Mouse (Mus musculus): Measurements from ENCODE around the gene S1pr1. TPM values are rescaled to one million over a fixed set of nuclear protein-coding genes. Genes with fewer than 3 reads are reported as not detected.

S1pr1 gene
- total and polyA plus RNA-seq, 3 experiments, result 0.26 to 5.0 (median 2.6) TPM

DNA sequence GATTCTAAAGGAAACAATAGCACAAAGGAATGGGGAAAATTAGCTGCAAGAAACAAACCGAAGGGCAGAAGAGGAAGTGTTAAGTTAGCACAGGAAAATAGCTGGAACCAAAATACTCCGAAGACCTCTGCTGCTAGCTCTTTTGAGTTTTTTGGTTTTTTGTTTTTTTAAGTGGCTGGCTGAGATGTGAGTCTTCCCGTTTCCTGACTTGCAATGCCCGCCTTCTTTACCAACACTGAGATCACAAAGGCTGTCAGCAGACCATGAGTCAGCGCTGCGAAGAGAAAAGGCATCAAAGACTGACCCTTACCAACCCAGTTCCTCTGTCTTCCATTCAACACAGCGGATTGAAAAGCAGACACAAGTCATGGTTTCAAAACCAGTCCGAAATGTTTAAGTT, 25.5 kb downstream of the S1pr1 start:
- peaks cover 10% of the 10 kb centered on the region; the same call in 1 of the 2 replicates for H3K27me3 ChIP-seq (ENCODE audit: insufficient read depth, low read length)
- TF ChIP-seq CTCF (IDR thresholded peaks at IDR 0.05; ENCODE audit: low read depth, low read length), result no peak
- no peak for TF ChIP-seq POLR2AphosphoS5 (IDR thresholded peaks at IDR 0.05; ENCODE audit: insufficient replicate concordance, low read depth, low read length)
- TF ChIP-seq GATA2 (IDR thresholded peaks at IDR 0.05; ENCODE audit: borderline replicate concordance, low read depth, low read length), result no peak
- no peak for TF ChIP-seq TAL1 (conservative IDR thresholded peaks at IDR 0.05; ENCODE audit: low read depth, low read length)
- TF ChIP-seq GATA1 (IDR thresholded peaks at IDR 0.05; ENCODE audit: borderline replicate concordance, low read length), result no peak
- H3K4me3 ChIP-seq (ENCODE audit: low read depth, low read length), result no peak overlapping the region
- ATAC-seq (ENCODE audit: extremely low read depth, insufficient number of reproducible peaks, low FRiP score, poor library complexity, severe bottlenecking) (peak; percentile 54), DNase-seq (ENCODE audit: low spot score) (no peak)
- no peaks in the 10 kb centered on the region for H3K36me3 ChIP-seq (replicated peaks)
- peaks cover 11% of the 10 kb centered on the region for H3K4me1 ChIP-seq (ENCODE audit: insufficient read depth, low read depth, low read length)
- no peaks in the 10 kb centered on the region for H3K9me3 ChIP-seq (replicated peaks)

GRCm38 (mm10) chr3:115687821-115688220, 27.1 kb downstream of the S1pr1 start:
- DNase-seq (ENCODE audit: low spot score) (no peak), ATAC-seq (ENCODE audit: extremely low read depth, insufficient number of reproducible peaks, low FRiP score, poor library complexity, severe bottlenecking) (no peak)
- H3K4me3 ChIP-seq (ENCODE audit: low read depth, low read length), result no peak overlapping the region
- no peaks in the 10 kb centered on the region for H3K36me3 ChIP-seq (replicated peaks)
- H3K27me3 ChIP-seq (ENCODE audit: insufficient read depth, low read length), result peaks cover 5% of the 10 kb centered on the region; the same call in 1 of the 2 replicates
- H3K9me3 ChIP-seq (replicated peaks), result no peaks in the 10 kb centered on the region
- peaks cover 6% of the 10 kb centered on the region for H3K4me1 ChIP-seq (ENCODE audit: insufficient read depth, low read depth, low read length)
- TF ChIP-seq POLR2AphosphoS5 (IDR thresholded peaks at IDR 0.05; ENCODE audit: insufficient replicate concordance, low read depth, low read length) (no peak), GATA1 (IDR thresholded peaks at IDR 0.05; ENCODE audit: borderline replicate concordance, low read length) (no peak), GATA2 (IDR thresholded peaks at IDR 0.05; ENCODE audit: borderline replicate concordance, low read depth, low read length) (no peak), TAL1 (conservative IDR thresholded peaks at IDR 0.05; ENCODE audit: low read depth, low read length) (no peak), CTCF (IDR thresholded peaks at IDR 0.05; ENCODE audit: low read depth, low read length) (no peak)

DNA sequence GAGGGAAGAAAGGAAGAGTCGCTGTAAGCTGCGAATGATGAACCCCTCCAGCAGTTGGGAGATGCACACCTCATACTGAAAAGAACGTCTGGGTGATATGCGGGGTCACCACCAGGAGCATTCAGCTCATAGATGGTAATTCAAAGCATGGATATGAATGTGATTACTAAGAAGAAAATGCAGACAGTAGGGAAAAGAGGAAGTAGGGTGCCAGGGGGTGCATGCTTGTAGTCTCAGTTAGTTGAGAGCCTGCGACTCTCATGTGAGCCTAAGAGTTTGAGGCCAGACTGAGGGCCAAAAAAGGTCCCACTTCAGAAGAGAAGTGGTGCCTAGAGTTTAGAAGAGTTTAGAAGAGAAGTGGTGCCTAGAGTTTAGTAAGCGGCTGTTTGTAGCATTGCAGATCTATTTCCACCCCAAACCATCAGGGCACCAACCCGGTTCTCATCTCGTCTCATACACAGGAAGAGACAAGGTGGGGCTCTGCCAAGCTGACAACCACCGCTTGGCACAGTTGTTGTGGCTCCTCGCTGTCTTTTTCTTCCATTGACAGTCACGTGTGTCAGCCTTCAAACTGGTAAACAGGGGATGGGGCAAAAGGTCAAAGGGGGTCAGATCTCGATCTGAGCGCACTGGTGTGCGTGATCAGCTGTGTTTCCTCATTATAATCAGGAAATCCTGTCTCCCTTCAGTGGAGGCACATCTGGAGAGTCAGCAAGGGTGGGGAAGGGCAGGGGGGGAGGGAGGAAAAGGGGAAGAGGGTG, 32.4 kb downstream of the S1pr1 start:
- no peaks in the 10 kb centered on the region for H3K9me3 ChIP-seq (replicated peaks)
- peaks cover 9% of the 10 kb centered on the region for H3K4me1 ChIP-seq (ENCODE audit: insufficient read depth, low read depth, low read length)
- ATAC-seq (ENCODE audit: extremely low read depth, insufficient number of reproducible peaks, low FRiP score, poor library complexity, severe bottlenecking) (peak; percentile 77), DNase-seq (ENCODE audit: low spot score) (no peak)
- no peak for TF ChIP-seq TAL1 (conservative IDR thresholded peaks at IDR 0.05; ENCODE audit: low read depth, low read length)
- TF ChIP-seq CTCF (IDR thresholded peaks at IDR 0.05; ENCODE audit: low read depth, low read length), result no peak
- TF ChIP-seq GATA2 (IDR thresholded peaks at IDR 0.05; ENCODE audit: borderline replicate concordance, low read depth, low read length), result no peak
- no peak for TF ChIP-seq POLR2AphosphoS5 (IDR thresholded peaks at IDR 0.05; ENCODE audit: insufficient replicate concordance, low read depth, low read length)
- no peak for TF ChIP-seq GATA1 (IDR thresholded peaks at IDR 0.05; ENCODE audit: borderline replicate concordance, low read length)
- no peaks in the 10 kb centered on the region for H3K36me3 ChIP-seq (replicated peaks)
- H3K4me3 ChIP-seq (ENCODE audit: low read depth, low read length), result no peak overlapping the region
- H3K27me3 ChIP-seq (ENCODE audit: insufficient read depth, low read length), result peaks cover 6% of the 10 kb centered on the region; the same call in 1 of the 2 replicates

GRCm38 (mm10) chr3:115681184-115681583, 33.7 kb downstream of the S1pr1 start:
- no peak for ATAC-seq (ENCODE audit: extremely low read depth, insufficient number of reproducible peaks, low FRiP score, poor library complexity, severe bottlenecking)
- Histone ChIP-seq H3K4me1 (ENCODE audit: insufficient read depth, low read depth, low read length) (peaks cover 9% of the 10 kb centered on the region), H3K27me3 (ENCODE audit: insufficient read depth, low read length) (peaks cover 3% of the 10 kb centered on the region; the same call in 1 of the 2 replicates), H3K4me3 (ENCODE audit: low read depth, low read length) (no peak overlapping the region), H3K9me3 (replicated peaks) (no peaks in the 10 kb centered on the region), H3K36me3 (replicated peaks) (no peaks in the 10 kb centered on the region)
- DNase-seq (ENCODE audit: low spot score), result no peak
- TF ChIP-seq TAL1 (conservative IDR thresholded peaks at IDR 0.05; ENCODE audit: low read depth, low read length), result no peak
- no peak for TF ChIP-seq GATA2 (IDR thresholded peaks at IDR 0.05; ENCODE audit: borderline replicate concordance, low read depth, low read length)
- no peak for TF ChIP-seq POLR2AphosphoS5 (IDR thresholded peaks at IDR 0.05; ENCODE audit: insufficient replicate concordance, low read depth, low read length)
- TF ChIP-seq GATA1 (IDR thresholded peaks at IDR 0.05; ENCODE audit: borderline replicate concordance, low read length), result no peak
- no peak for TF ChIP-seq CTCF (IDR thresholded peaks at IDR 0.05; ENCODE audit: low read depth, low read length)

GRCm38 (mm10) chr3:115679022-115679421, 35.9 kb downstream of the S1pr1 start:
- peaks cover 9% of the 10 kb centered on the region for H3K4me1 ChIP-seq (ENCODE audit: insufficient read depth, low read depth, low read length)
- TF ChIP-seq POLR2AphosphoS5 (IDR thresholded peaks at IDR 0.05; ENCODE audit: insufficient replicate concordance, low read depth, low read length) (no peak), TAL1 (conservative IDR thresholded peaks at IDR 0.05; ENCODE audit: low read depth, low read length) (no peak), GATA1 (IDR thresholded peaks at IDR 0.05; ENCODE audit: borderline replicate concordance, low read length) (no peak), CTCF (IDR thresholded peaks at IDR 0.05; ENCODE audit: low read depth, low read length) (no peak), GATA2 (IDR thresholded peaks at IDR 0.05; ENCODE audit: borderline replicate concordance, low read depth, low read length) (no peak)
- H3K4me3 ChIP-seq (ENCODE audit: low read depth, low read length), result no peak overlapping the region
- no peak for ATAC-seq (ENCODE audit: extremely low read depth, insufficient number of reproducible peaks, low FRiP score, poor library complexity, severe bottlenecking)
- DNase-seq (ENCODE audit: low spot score), result no peak
- H3K9me3 ChIP-seq (replicated peaks), result no peaks in the 10 kb centered on the region
- no peaks in the 10 kb centered on the region for H3K36me3 ChIP-seq (replicated peaks)
- peaks cover 3% of the 10 kb centered on the region; the same call in 1 of the 2 replicates for H3K27me3 ChIP-seq (ENCODE audit: insufficient read depth, low read length)
